8 mouse cellular contexts compared by ENCODE assay signal in the genomic region with DNA sequence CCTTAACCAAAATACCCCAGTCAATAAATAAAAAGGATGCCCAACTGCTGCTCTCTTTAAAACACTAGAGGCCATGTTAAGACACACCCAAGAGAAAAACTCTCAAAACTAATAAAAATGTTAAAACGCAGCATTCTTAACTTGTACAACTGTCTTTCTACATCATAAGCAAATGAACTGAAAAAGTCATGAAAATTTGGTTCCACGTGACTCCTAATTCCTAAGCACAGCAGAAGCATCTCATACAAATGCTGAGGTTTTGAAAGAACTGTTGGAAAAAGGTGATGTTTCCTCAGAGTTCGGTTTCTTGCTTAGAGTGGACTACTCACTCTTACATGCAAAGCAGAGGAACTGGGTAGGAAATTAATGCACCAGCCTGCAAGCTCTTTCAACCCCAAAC. TPM values are rescaled to one million over a fixed set of nuclear protein-coding genes. Genes with fewer than 3 reads are reported as not detected.
DNase-seq lines count a peak whose midpoint lies in the region; ATAC-seq and TF ChIP-seq lines count a peak whose summit lies in the region.

No protein-coding gene starts in this region.

- peak overlapping the region; percentile 75; the same call in 1 of the 2 replicates for H3K4me2 ChIP-seq in liver, embryonic 11.5 days
- H3K4me2 ChIP-seq in liver, postnatal 0 days (ENCODE audit: low read depth, low read length), result no peak overlapping the region
- H3K4me2 ChIP-seq in intestine, embryonic 15.5 days (replicated peaks), result peak overlapping the region; percentile 63; the same call in 1 of the 2 replicates
- H3K4me2 ChIP-seq in neural tube, embryonic 13.5 days, result peak overlapping the region; percentile 64

- H3K27ac ChIP-seq in liver, embryonic 11.5 days (ENCODE audit: low read depth, low read length), result no peak overlapping the region
- no peak overlapping the region for H3K27ac ChIP-seq in liver, postnatal 0 days (ENCODE audit: low read depth)
- no peak overlapping the region for H3K27ac ChIP-seq in forebrain, embryonic 10.5 days
- no peak overlapping the region for H3K27ac ChIP-seq in intestine, embryonic 15.5 days
- no peak overlapping the region for H3K27ac ChIP-seq in neural tube, embryonic 13.5 days (replicated peaks)

- H3K27me3 ChIP-seq in liver, embryonic 11.5 days (replicated peaks; ENCODE audit: control insufficient read depth, insufficient read depth, low read length), result no peaks in the 10 kb centered on the region
- H3K27me3 ChIP-seq in liver, postnatal 0 days (ENCODE audit: insufficient read depth, low read length), result no peaks in the 10 kb centered on the region
- 0 out of 2 replicates have a peak, but pooled peaks cover under 1% of the 10 kb centered on the region for H3K27me3 ChIP-seq in forebrain, embryonic 10.5 days (ENCODE audit: poor library complexity, severe bottlenecking)
- H3K27me3 ChIP-seq in intestine, embryonic 15.5 days (replicated peaks), result no peaks in the 10 kb centered on the region
- H3K27me3 ChIP-seq in neural tube, embryonic 13.5 days, result no peaks in the 10 kb centered on the region

- H3K36me3 ChIP-seq in liver, embryonic 11.5 days (ENCODE audit: control insufficient read depth, insufficient read depth, low read length), result 0 out of 2 replicates have a peak, but pooled peaks cover 2% of the 10 kb centered on the region
- 0 out of 2 replicates have a peak, but pooled peaks cover 7% of the 10 kb centered on the region for H3K36me3 ChIP-seq in liver, postnatal 0 days (replicated peaks; ENCODE audit: insufficient read depth, low read length)
- peaks cover 34% of the 10 kb centered on the region for H3K36me3 ChIP-seq in forebrain, embryonic 10.5 days (replicated peaks)
- no peaks in the 10 kb centered on the region for H3K36me3 ChIP-seq in intestine, embryonic 15.5 days
- H3K36me3 ChIP-seq in neural tube, embryonic 13.5 days, result no peaks in the 10 kb centered on the region

- TF ChIP-seq CTCF in liver, postnatal 0 days (IDR thresholded peaks at IDR 0.05; ENCODE audit: low read depth), result no peak

- no peak for ATAC-seq in liver, embryonic 11.5 days (replicated peaks; ENCODE audit: low FRiP score)
- no peak for ATAC-seq in liver, postnatal 0 days
- no peak for ATAC-seq in intestine, embryonic 15.5 days
- ATAC-seq in neural tube, embryonic 13.5 days (ENCODE audit: low read depth), result no peak

- no peak overlapping the region for H3K9ac ChIP-seq in liver, embryonic 11.5 days (ENCODE audit: low read depth, low read length)
- no peak overlapping the region for H3K9ac ChIP-seq in liver, postnatal 0 days (replicated peaks)
- H3K9ac ChIP-seq in intestine, embryonic 15.5 days, result no peak overlapping the region
- peak overlapping the region; percentile 72 for H3K9ac ChIP-seq in neural tube, embryonic 13.5 days

- H3K4me3 ChIP-seq in liver, embryonic 11.5 days (ENCODE audit: low read depth, low read length), result no peak overlapping the region
- H3K4me3 ChIP-seq in liver, postnatal 0 days (ENCODE audit: low read depth, low read length), result no peak overlapping the region
- peak overlapping the region; percentile 89 for H3K4me3 ChIP-seq in forebrain, embryonic 10.5 days
- no peak overlapping the region; the same call in 1 of the 2 replicates for H3K4me3 ChIP-seq in intestine, embryonic 15.5 days (replicated peaks)
- peak overlapping the region; percentile 85 for H3K4me3 ChIP-seq in neural tube, embryonic 13.5 days

- H3K9me3 ChIP-seq in liver, embryonic 11.5 days (ENCODE audit: control insufficient read depth, low read length), result no peaks in the 10 kb centered on the region
- no peaks in the 10 kb centered on the region for H3K9me3 ChIP-seq in liver, postnatal 0 days (ENCODE audit: low read length)
- H3K9me3 ChIP-seq in forebrain, embryonic 10.5 days, result no peaks in the 10 kb centered on the region
- H3K9me3 ChIP-seq in intestine, embryonic 15.5 days, result no peaks in the 10 kb centered on the region
- no peaks in the 10 kb centered on the region for H3K9me3 ChIP-seq in neural tube, embryonic 13.5 days

- 79% methylated on average over 3 of the region's 3 CpGs for WGBS in liver, embryonic 11.5 days
- WGBS in liver, postnatal 0 days (ENCODE audit: insufficient replicate concordance), result 83% methylated on average over 3 of the region's 3 CpGs
- WGBS in forebrain, embryonic 10.5 days, result 71% methylated on average over 3 of the region's 3 CpGs
- 57% methylated on average over 3 of the region's 3 CpGs for WGBS in intestine, embryonic 15.5 days
- 65% methylated on average over 3 of the region's 3 CpGs for WGBS in neural tube, embryonic 13.5 days

- TF ChIP-seq EP300 in liver, postnatal 0 days (IDR thresholded peaks at IDR 0.05; ENCODE audit: low read depth), result no peak

- no peaks in the 10 kb centered on the region; the same call in none of the 2 replicates for H3K4me1 ChIP-seq in liver, embryonic 11.5 days (replicated peaks; ENCODE audit: control insufficient read depth, insufficient read depth, low read length)
- peaks cover 8% of the 10 kb centered on the region for H3K4me1 ChIP-seq in liver, postnatal 0 days (ENCODE audit: insufficient read depth)
- peaks cover 71% of the 10 kb centered on the region for H3K4me1 ChIP-seq in forebrain, embryonic 10.5 days
- no peaks in the 10 kb centered on the region; the same call in 1 of the 2 replicates for H3K4me1 ChIP-seq in intestine, embryonic 15.5 days (replicated peaks)
- H3K4me1 ChIP-seq in neural tube, embryonic 13.5 days (replicated peaks), result peaks cover 60% of the 10 kb centered on the region

- no peak for DNase-seq in liver, embryonic 11.5 days (ENCODE audit: low spot score)
- no peak for DNase-seq in liver, postnatal 0 days
- no peak for DNase-seq in forebrain, embryonic 10.5 days (ENCODE audit: extremely low spot score, low spot score)
- no peak for DNase-seq in right cerebral cortex, postnatal 25 days
- no peak for DNase-seq in testis, postnatal 14 days (ENCODE audit: low spot score)
- DNase-seq in spleen, adult 12 weeks (ENCODE audit: low spot score), result no peak

RNA-seq across cellular contexts. Expression of a gene that starts 3.3 kb away (rescaled TPM):
- polyA plus RNA-seq in liver, embryonic 11.5 days (2014; fragmentation: Nextera tagmentation; extraction: Ambion mirVana), result 11.4 and 13.0 TPM in 2 replicates
- 3.0 and 3.1 TPM in 2 replicates for polyA plus RNA-seq in liver, postnatal 0 days (2015; fragmentation: Nextera tagmentation; extraction: Ambion mirVana)
- polyA plus RNA-seq in forebrain, embryonic 10.5 days (2016; fragmentation: Nextera tagmentation; extraction: Ambion mirVana), result 24.1 and 24.5 TPM in 2 replicates
- 19.2 and 19.4 TPM in 2 replicates for polyA plus RNA-seq in intestine, embryonic 15.5 days (2015; fragmentation: Nextera tagmentation; extraction: Ambion mirVana)
- polyA plus RNA-seq in neural tube, embryonic 13.5 days (2015; fragmentation: Nextera tagmentation; extraction: Ambion mirVana), result 32.5 and 33.9 TPM in 2 replicates

Comparison
In these comparisons a context has a peak if more than half of its experiments do, and no peak if none do; other contexts are left out.
1. H3K4me3 ChIP-seq: peak in forebrain, embryonic 10.5 days (single experiment) and neural tube, embryonic 13.5 days (single experiment); none in liver, embryonic 11.5 days (single experiment), liver, postnatal 0 days (single experiment) and intestine, embryonic 15.5 days (single experiment).